Mouse (Mus musculus) cerebellum, adult 2 months (tissue): ENCODE measurements around the gene Wdr92. TPM values are rescaled to one million over a fixed set of nuclear protein-coding genes. Genes with fewer than 3 reads are reported as not detected.
"Not testable (repeated sequence)": the region's sequence is repeated elsewhere in the genome, so short reads cannot be mapped to it uniquely, and the experiment has no call there.

Source experiments
- DNase-seq, 2 experiments: peaks; one replicate each; pipeline ENCODE4 v3.0.0; 2021
- H3K27ac ChIP-seq: fragments of 200-500 bp; 2 replicates; pipeline ENCODE4 v1.5.1; 2012; ENCODE audit warnings: low read length, control low read depth, inconsistent platforms; ENCODE audit not compliant: insufficient read depth
- H3K27me3 ChIP-seq: fragments of 200-500 bp; 2 replicates; pipeline ENCODE4 v1.6.1; 2012; ENCODE audit warnings: inconsistent platforms, mild to moderate bottlenecking, low read length, moderate library complexity; ENCODE audit not compliant: control insufficient read depth, insufficient read depth
- H3K4me1 ChIP-seq: fragments of 200-500 bp; 2 replicates; pipeline ENCODE4 v1.6.1; 2011; ENCODE audit warnings: low read length; ENCODE audit not compliant: control insufficient read depth, insufficient read depth
- H3K4me3 ChIP-seq: fragments of 200-500 bp; replicated peaks from 2 replicates; pipeline ENCODE3; 2011; ENCODE audit warnings: mild to moderate bottlenecking, low read depth, low read length, control low read depth; ENCODE audit not compliant: insufficient read depth
- CTCF ChIP-seq: fragments of 200-500 bp; IDR thresholded peaks from 2 replicates; pipeline ENCODE4 v1.5.1; 2011; ENCODE audit warnings: low read depth, mild to moderate bottlenecking, control low read depth, low read length, moderate library complexity, borderline replicate concordance; ENCODE audit not compliant: insufficient read depth
- POLR2A ChIP-seq: fragments of 200-500 bp; IDR thresholded peaks from 2 replicates; pipeline ENCODE4 v1.6.1; 2011; ENCODE audit warnings: low read length, control low read depth, borderline replicate concordance; ENCODE audit not compliant: insufficient read depth
- WGBS: fragments of 180-500 bp; shearing (Covaris S2); methylation state at CpG from one replicate; pipeline ENCODE4 v1.1.7; 2018; 5-methylcytosine and 5-hydroxymethylcytosine counted together
- polyA plus RNA-seq: library from polyadenylated mRNA; depleted of rRNA; stranded (reverse); fragments of >200 nt; gene quantifications from 2 replicates; pipeline ENCODE4 v1.2.3, GENCODE M21; 2012

The Wdr92 gene
- polyA plus RNA-seq, 1 experiment, result 8.5 TPM

DNA sequence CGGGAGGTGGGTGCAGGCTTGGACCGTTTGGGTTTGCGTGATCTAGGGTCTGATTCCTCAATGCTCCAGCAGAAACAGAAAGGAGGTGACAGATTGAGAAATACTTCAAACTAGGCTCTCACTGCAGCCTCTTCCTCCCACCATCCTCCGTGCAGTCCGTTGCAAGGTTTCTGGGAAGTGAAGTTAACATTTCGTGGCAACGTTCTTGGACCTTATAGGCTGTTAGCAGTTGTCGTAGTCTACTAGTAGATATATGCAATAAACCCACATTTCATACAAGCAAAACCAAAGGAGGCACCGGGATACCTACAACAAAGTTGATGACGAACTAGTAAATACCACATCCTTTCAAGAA lies 30.2 kb downstream of the Wdr92 start:
- no peak for DNase-seq
- TF ChIP-seq POLR2A (no peak), CTCF (no peak)
- WGBS, result 1% methylated on average over 10 of the region's 10 CpGs
- no peaks in the 10 kb centered on the region for H3K27me3 ChIP-seq
- peak overlapping the region; percentile 98 for H3K27ac ChIP-seq
- peak overlapping the region; percentile 94 for H3K4me3 ChIP-seq
- no peaks in the 10 kb centered on the region for H3K4me1 ChIP-seq

DNA sequence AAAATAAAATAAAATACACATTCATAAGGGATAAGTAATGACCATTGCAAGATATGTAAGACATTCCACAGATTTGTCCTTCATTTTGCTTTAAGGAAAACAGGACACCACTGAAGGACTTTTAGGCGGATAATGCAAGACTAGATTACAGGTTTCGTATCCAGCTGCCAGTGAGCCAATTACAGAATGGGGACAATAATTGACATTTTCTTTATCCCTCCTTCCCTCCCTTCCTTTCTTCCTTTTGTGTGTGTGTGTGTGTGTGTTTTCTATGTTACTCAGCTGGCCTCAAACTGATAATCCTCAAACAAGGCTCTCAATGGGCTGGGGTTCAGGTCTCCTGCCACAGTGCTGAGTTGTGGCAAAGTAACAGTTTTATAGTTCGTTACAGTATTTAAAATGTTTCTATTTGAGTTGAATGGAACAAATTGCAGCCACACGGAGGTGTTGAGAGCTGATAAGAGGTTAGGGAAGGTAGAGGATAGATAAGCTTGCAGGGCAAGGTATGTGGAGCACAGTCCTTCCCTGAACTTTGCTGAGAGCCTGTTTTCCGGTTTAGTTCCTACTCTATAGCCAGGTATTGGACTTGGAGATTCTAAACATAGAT lies 31.1 kb downstream of the Wdr92 start:
- Histone ChIP-seq H3K4me1 (no peaks in the 10 kb centered on the region; the same call in 1 of the 2 replicates), H3K4me3 (no peak overlapping the region)
- WGBS, result 78% methylated on average over 5 of the region's 5 CpGs

DNA sequence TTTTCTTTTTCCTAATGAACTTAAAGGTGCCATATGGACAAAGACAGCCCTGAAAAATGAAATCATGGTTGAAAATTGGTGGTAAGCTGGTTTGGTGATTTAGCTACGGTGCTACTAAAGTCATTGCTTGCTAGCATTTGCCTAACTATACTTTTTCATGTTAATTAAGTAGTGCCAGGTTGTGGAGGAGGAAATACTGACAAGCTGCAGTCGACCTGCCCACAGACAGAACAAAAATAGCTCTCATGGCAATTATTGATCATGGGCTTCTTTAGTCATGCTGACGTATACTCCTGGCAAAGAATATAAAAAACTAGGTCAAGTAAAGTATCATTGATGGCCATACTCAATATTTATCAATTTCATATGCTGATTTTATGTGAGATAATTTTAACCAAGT lies 33.6 kb downstream of the Wdr92 start:
- Histone ChIP-seq H3K27ac (no peak overlapping the region), H3K27me3 (no peaks in the 10 kb centered on the region), H3K4me3 (no peak overlapping the region), H3K4me1 (no peaks in the 10 kb centered on the region; the same call in 1 of the 2 replicates)
- no peak for DNase-seq
- 85% methylated on average over 3 of the region's 3 CpGs for WGBS
- no peak for TF ChIP-seq CTCF

More for the DNA sequence above, 31.1 kb downstream of the Wdr92 start:
- Histone ChIP-seq H3K27me3 (no peaks in the 10 kb centered on the region), H3K27ac (no peak overlapping the region)
- TF ChIP-seq CTCF (no peak), POLR2A (no peak)
- no peak for DNase-seq

DNA sequence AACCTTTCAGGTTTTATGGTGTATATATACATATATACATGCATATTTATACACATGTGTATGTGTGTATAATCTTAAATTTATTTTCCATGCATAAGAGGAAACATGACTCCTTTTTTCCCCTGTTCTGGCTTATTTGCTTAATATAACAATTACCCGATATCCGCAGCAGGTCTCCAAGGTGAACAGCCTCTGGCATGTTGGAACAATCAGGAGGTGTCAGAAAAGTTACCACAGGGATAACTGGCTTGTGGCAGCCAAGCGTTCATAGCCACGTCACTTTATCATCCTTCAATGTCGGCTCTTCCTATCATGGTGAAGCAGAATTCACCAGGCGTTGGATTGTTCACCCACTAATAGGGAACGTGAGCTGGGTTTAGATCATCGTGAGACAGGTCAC lies 39.2 kb downstream of the Wdr92 start:
- WGBS, result 97% methylated on average over 8 of the region's 8 CpGs
- no peak for DNase-seq
- Histone ChIP-seq H3K4me3 (no peak overlapping the region), H3K4me1 (no peaks in the 10 kb centered on the region; the same call in 1 of the 2 replicates), H3K27ac (no peak overlapping the region), H3K27me3 (no peaks in the 10 kb centered on the region)
- TF ChIP-seq CTCF (no peak), POLR2A (no peak)

DNA sequence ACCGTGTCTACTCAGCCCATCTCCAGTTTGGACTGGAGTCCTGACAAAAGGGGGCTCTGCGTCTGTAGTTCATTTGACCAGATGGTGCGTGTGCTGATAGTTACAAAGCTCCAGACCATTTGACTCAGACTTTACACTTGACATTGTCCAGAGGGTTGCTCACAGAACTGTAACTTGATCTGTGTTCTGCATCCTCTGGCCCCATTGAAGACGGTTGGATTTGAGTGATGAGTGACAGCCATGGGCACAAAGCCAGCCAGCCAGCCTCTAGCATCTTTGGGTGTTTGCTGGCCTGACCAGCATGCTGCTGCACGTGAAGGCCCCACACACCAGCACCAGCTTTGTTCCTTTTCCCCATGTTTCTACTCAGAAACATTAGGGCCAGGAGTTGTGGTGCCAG lies 50.9 kb downstream of the Wdr92 start:
- no peak for DNase-seq
- Histone ChIP-seq H3K27me3 (no peaks in the 10 kb centered on the region), H3K27ac (no peak overlapping the region), H3K4me3 (no peak overlapping the region), H3K4me1 (no peaks in the 10 kb centered on the region)
- WGBS, result 53% methylated on average over 5 of the region's 5 CpGs
- TF ChIP-seq CTCF (no peak), POLR2A (no peak)

DNA sequence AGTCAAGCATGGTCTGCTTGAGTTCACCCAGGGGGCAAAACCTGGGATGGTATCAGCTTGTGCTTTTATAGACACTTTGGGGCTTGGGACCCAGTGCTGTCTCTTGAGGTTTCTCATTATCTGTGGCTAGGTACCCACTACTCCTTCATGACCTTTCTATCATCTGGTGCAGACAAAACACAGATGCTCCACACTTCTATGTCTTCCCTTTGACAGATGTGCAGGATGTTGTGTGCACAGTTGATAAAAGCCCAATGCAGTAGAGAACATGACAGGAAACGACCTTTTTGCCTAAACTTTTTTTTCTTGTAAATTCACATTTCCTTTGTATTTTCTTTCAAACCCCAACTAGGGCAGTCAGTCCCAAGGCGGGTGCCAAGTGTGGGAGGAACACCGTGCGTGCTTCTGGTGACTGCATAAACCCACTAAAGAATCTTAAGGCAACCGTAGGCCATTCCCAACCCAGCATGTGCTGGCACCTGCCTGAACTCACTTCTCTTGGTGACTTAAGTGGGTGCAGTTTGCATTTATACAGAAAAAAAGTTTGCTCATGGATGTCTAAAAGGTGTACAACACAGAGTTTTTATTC lies 54.6 kb downstream of the Wdr92 start:
- no peak overlapping the region for H3K4me3 ChIP-seq
- TF ChIP-seq CTCF (no peak), POLR2A (no peak)
- H3K27me3 ChIP-seq, result no peaks in the 10 kb centered on the region
- H3K4me1 ChIP-seq, result no peaks in the 10 kb centered on the region
- DNase-seq, result no peak
- WGBS, result 84% methylated on average over 5 of the region's 5 CpGs
- H3K27ac ChIP-seq, result no peak overlapping the region

DNA sequence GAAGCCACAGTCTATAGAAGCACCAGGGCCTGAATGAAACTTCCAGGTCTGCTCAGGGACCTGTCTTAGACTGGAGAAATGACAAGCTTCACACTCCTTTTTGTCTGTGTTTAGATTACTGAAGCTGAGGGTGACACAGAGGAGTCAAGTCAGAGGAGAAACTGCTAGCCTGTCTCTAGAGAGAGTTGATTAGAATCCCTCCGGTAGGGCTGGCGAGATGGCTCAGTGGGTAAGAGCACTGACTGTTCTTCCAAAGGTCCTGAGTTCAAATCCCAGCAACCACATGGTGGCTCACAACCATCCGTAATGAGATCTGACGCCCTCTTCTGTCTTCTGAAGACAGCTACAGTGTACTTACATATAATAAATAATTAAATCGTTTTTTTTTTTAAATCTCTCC lies 56.7 kb downstream of the Wdr92 start:
- WGBS, result 92% methylated on average over 5 of the region's 5 CpGs
- not testable (repeated sequence) for H3K27ac ChIP-seq, H3K4me1 ChIP-seq, H3K4me3 ChIP-seq, H3K27me3 ChIP-seq, DNase-seq

DNA sequence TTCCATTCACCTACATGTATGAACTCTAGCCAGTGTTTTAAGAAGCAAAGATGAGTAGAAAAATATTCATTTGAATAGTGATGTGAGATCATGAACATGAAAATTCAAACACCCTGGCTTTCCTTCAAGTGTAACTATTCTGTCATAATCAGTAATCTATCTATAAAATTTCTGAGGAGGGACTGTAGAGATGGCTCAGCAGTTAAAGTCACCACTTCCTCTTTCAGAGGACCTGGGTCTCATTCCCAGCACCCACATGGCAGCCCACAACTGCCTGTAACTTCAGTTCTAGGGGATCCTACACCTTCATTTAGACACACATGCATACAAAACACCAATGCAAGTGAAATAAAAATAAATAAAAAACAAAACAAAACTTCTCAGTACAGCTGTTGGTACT lies 66.8 kb downstream of the Wdr92 start:
- Histone ChIP-seq H3K27ac (no peak overlapping the region), H3K4me3 (no peak overlapping the region), H3K4me1 (no peaks in the 10 kb centered on the region), H3K27me3 (no peaks in the 10 kb centered on the region)
- TF ChIP-seq POLR2A, result no peak
- TF ChIP-seq CTCF, result no peak
- DNase-seq, result no peak

DNA sequence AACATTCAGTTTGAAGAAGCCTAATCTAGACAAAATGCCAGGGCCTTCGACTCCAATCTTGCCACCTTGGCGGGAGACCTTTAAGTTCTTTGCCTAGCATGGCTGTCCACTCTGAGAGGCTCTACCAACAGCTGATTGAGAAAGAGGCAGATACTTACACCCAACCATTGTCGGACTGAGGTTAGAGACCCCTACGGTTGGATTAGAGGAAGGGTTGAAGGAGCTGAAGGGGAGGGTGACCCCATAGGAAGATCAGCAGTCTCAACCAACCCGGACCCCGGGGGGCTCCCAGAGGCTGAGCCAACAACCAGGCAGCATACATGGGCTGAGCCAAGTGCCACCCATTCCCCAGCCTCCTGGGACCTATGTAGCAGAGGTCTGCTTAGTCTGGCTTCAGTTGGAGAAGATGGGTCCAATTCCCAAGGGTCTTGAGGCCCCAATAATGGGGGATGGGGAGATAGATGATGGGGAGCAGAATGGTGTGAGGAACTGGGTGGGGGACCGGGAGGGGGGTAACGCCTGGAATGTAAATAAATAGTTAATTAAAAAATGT lies 75.0 kb downstream of the Wdr92 start:
- TF ChIP-seq POLR2A (no peak), CTCF (no peak)
- H3K4me1 ChIP-seq, result peaks cover 3% of the 10 kb centered on the region; the same call in 1 of the 2 replicates
- peak overlapping the region; percentile 93 for H3K4me3 ChIP-seq
- H3K27me3 ChIP-seq, result no peaks in the 10 kb centered on the region
- no peak overlapping the region for H3K27ac ChIP-seq
- peak; percentile 29 to 35 for DNase-seq
- 56% methylated on average over 8 of the region's 8 CpGs for WGBS
